Mouse (Mus musculus) erythroblast, embryonic 14.5 days (primary cell): ENCODE data around the gene Cldn15. TPM values are rescaled to one million over a fixed set of nuclear protein-coding genes. Genes with fewer than 3 reads are reported as not detected.

Experiments
- H3K27me3 ChIP-seq: 2 replicates; pipeline ENCODE4 v1.6.1; 2012; ENCODE audit warnings: inconsistent platforms; ENCODE audit not compliant: control insufficient read depth
- H3K36me3 ChIP-seq: 2 replicates; pipeline ENCODE4 v1.6.1; 2012; ENCODE audit warnings: mild to moderate bottlenecking, inconsistent platforms; ENCODE audit not compliant: control insufficient read depth
- H3K4me1 ChIP-seq: 2 replicates; pipeline ENCODE4 v1.6.1; 2012; ENCODE audit warnings: inconsistent platforms; ENCODE audit not compliant: control insufficient read depth
- H3K4me3 ChIP-seq: replicated peaks from 2 replicates; pipeline ENCODE3; 2012; ENCODE audit warnings: moderate library complexity, mild to moderate bottlenecking, inconsistent platforms
- H3K9me3 ChIP-seq: 2 replicates; pipeline ENCODE4 v1.6.1; 2012; ENCODE audit warnings: low read length, inconsistent platforms, mixed read lengths; ENCODE audit not compliant: control insufficient read depth
- GATA1 ChIP-seq: IDR thresholded peaks from 2 replicates; pipeline ENCODE4 v1.6.1; 2012; ENCODE audit warnings: low read length, inconsistent platforms, mixed read lengths
- TAL1 ChIP-seq: IDR thresholded peaks from 3 replicates; pipeline ENCODE4 v1.6.1; 2012; ENCODE audit warnings: low read length, inconsistent platforms, mixed read lengths
- polyA plus RNA-seq: library from polyadenylated mRNA; stranded (reverse); fragments of >175 nt; gene quantifications from 2 replicates; pipeline ENCODE4 v1.2.3, GENCODE M21; 2012

Cldn15 gene
- polyA plus RNA-seq, 1 experiment: 0.04 TPM

DNA sequence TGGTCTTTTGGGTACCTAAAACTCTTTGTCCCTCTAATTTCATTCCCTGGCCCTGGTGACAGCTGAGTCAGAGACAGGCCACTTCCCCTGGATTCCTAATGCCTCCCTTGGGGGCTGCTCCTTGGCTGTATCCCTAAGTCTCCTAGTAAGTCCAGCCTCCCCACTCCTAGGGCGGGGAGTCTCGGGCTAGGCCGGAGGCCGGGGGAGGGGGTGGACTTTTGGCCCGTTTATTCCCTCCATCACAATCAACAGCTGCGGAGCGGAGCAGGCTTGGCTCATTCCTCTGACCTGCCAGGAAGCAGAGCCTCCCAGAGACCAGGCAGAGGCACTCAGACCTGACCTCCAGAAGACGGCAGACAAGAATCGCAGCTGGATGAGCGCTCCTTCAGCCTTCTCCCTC, 1.2 kb downstream of the Cldn15 start:
- TF ChIP-seq TAL1 (no peak), GATA1 (no peak)
- Histone ChIP-seq H3K27me3 (no peaks in the 10 kb centered on the region), H3K36me3 (peaks cover 67% of the 10 kb centered on the region), H3K9me3 (peaks cover 7% of the 10 kb centered on the region; the same call in 1 of the 2 replicates), H3K4me3 (no peak overlapping the region), H3K4me1 (peaks cover 64% of the 10 kb centered on the region)

DNA sequence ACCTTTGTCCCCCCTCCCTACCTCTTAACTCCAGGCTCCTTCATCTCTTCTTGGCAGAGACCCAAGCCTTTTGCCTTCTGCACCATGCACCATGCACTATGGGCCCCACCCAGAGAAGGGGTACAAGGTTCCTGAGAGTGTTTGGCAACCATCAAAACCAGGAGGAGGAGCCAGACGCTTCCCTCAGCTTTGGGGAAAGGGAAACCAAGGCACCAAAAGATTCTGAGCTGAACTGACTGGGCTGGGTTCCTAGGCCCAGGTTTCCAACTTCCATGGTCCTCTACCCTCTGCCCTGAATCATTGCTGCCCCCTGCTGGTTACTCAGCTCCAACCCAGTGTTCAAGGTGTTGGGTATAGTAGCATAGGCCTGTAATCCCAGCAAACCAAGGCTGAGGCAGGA, 4.3 kb downstream of the Cldn15 start:
- peaks cover 38% of the 10 kb centered on the region for H3K36me3 ChIP-seq
- H3K4me1 ChIP-seq: peaks cover 33% of the 10 kb centered on the region
- H3K27me3 ChIP-seq: peaks cover 2% of the 10 kb centered on the region; the same call in 1 of the 2 replicates
- no peak overlapping the region for H3K4me3 ChIP-seq
- TF ChIP-seq GATA1: no peak
- TF ChIP-seq TAL1: no peak
- H3K9me3 ChIP-seq: no peaks in the 10 kb centered on the region

GRCm38 (mm10) chr5:136973670-136974069, 7.3 kb downstream of the Cldn15 start:
- Histone ChIP-seq H3K36me3 (peaks cover 8% of the 10 kb centered on the region), H3K4me3 (no peak overlapping the region), H3K9me3 (no peaks in the 10 kb centered on the region), H3K27me3 (peaks cover 2% of the 10 kb centered on the region; the same call in 1 of the 2 replicates), H3K4me1 (peaks cover 6% of the 10 kb centered on the region)
- TF ChIP-seq TAL1 (no peak), GATA1 (no peak)

- Histone ChIP-seq H3K4me3 (no peak overlapping the region), H3K27me3 (peaks cover 2% of the 10 kb centered on the region; the same call in 1 of the 2 replicates), H3K36me3 (peaks cover 19% of the 10 kb centered on the region), H3K4me1 (no peaks in the 10 kb centered on the region), H3K9me3 (no peaks in the 10 kb centered on the region)
- no peak for TF ChIP-seq TAL1
- no peak for TF ChIP-seq GATA1
Observed at GRCm38 (mm10) chr5:136977769-136978168, 11.4 kb downstream of the Cldn15 start.

- H3K4me1 ChIP-seq: peaks cover 4% of the 10 kb centered on the region
- peaks cover 34% of the 10 kb centered on the region for H3K36me3 ChIP-seq
- no peak overlapping the region for H3K4me3 ChIP-seq
- no peak for TF ChIP-seq TAL1
- no peak for TF ChIP-seq GATA1
- H3K27me3 ChIP-seq: no peaks in the 10 kb centered on the region; the same call in 1 of the 2 replicates
- no peaks in the 10 kb centered on the region for H3K9me3 ChIP-seq
Observed at GRCm38 (mm10) chr5:136979762-136980161, 13.3 kb downstream of the Cldn15 start.

DNA sequence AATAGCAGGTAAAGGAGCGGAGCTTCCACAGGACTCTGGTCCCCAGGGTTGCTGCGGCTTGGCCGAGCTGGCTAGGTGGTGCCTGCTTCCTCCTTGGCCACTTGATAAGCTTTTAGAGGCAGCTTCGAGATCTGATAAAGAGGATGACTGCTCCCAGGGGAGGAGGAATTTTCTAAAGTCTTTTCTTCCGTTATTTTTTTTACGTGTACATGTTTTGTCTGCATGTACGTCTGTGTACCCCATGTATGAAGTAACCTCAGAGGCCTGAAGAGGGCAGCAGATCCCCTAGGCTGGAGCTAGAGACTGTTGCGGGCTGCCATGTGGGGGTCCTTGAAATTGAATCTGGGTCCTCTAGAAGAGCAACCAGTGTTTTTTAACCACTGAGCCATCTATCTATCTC, 14.6 kb downstream of the Cldn15 start:
- Histone ChIP-seq H3K4me1 (peaks cover 16% of the 10 kb centered on the region), H3K36me3 (peaks cover 37% of the 10 kb centered on the region), H3K4me3 (no peak overlapping the region), H3K9me3 (no peaks in the 10 kb centered on the region), H3K27me3 (no peaks in the 10 kb centered on the region)
- TF ChIP-seq GATA1 (no peak), TAL1 (no peak)

DNA sequence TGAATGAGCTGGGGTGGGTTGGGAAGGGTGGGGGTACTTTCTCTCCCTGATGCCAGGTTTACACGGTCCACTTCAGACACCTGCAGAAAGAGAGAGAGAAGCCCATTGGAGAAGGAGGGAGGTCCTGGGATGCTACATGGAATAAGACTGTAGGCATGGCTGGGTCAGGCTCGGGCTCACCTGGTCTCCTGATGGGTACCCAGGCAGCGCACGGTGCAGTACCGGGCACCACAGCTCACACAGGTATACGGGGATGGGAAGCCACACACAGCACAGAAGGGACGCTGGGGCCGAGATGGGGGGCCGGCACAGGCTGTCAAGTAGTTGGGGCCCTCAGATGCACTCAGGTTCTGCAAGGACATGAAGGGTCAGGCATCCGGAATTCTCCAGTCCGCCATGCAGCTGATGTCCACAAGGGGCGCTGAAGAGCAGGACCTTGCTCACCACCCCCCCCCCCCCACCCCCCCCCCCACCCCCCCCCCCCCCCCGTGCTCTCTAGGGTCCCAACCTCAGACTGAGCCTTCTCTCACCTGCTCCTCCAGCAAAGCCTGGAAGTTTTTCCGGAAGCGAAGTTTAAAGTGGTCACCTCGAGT, 16.0 kb downstream of the Cldn15 start:
- no peaks in the 10 kb centered on the region for H3K9me3 ChIP-seq
- no peaks in the 10 kb centered on the region for H3K27me3 ChIP-seq
- H3K4me1 ChIP-seq: peaks cover 26% of the 10 kb centered on the region
- TF ChIP-seq GATA1: no peak
- no peak for TF ChIP-seq TAL1
- no peak overlapping the region for H3K4me3 ChIP-seq
- H3K36me3 ChIP-seq: peaks cover 37% of the 10 kb centered on the region

- H3K36me3 ChIP-seq: peaks cover 48% of the 10 kb centered on the region
- H3K4me1 ChIP-seq: peaks cover 40% of the 10 kb centered on the region
- no peaks in the 10 kb centered on the region for H3K9me3 ChIP-seq
- TF ChIP-seq GATA1: no peak
- H3K27me3 ChIP-seq: no peaks in the 10 kb centered on the region
- H3K4me3 ChIP-seq: no peak overlapping the region
Observed at GRCm38 (mm10) chr5:136984828-136985227, 18.4 kb downstream of the Cldn15 start.

GRCm38 (mm10) chr5:136986695-136987137, 20.3 kb downstream of the Cldn15 start, which contains the start of gene Plod3:
Gene Plod3 (plus strand): TSS chr5:136987019.
- Histone ChIP-seq H3K4me3 (peak within 1 kb of the TSS; percentile 72), H3K27me3 (no peaks in the 10 kb centered on the region), H3K4me1 (peaks cover 42% of the 10 kb centered on the region), H3K9me3 (no peaks in the 10 kb centered on the region), H3K36me3 (peaks cover 56% of the 10 kb centered on the region)
- TF ChIP-seq GATA1 (no peak), TAL1 (no peak)
